In the genomic region with DNA sequence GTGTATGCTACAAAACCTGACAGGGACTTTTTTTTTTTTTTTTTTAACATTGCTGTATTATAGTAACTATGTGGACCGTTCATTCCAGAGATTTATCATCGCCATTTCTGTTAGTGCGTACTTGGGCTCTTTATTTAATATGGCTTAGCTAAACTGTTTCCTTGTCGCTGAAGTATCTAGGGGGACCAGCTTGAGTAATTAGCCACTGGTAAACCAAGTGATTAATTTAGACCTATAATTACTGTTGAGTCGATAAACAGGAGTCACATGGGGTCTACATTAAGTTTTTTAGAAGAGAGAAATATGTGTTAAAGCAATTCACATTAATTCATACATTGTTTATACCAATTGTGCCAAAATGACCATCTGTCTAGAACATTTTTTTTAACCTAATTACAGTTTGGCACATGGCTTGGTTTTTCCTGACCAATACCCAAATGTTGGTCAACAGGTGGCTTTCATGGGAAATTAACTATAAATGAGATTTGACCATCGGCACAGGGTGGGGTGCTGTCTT, we compare ENCODE assay signal across 27 mouse cellular contexts.
DNase-seq lines count a peak whose midpoint lies in the region; ATAC-seq and TF ChIP-seq lines count a peak whose summit lies in the region.
"Had no signal": no experiment of that assay in that cellular context is flagged by ENCODE, and none has a peak within 500 bp of the region (broad histone marks: within the 10 kb centered on the region; RNA-seq: fewer than 3 reads in every experiment).

No protein-coding gene starts in this region.

- H3K36me3 ChIP-seq in forebrain, embryonic 15.5 days: no peaks in the 10 kb centered on the region
- no peaks in the 10 kb centered on the region for H3K36me3 ChIP-seq in forebrain, postnatal 0 days (ENCODE audit: insufficient read depth)
- H3K36me3 ChIP-seq in midbrain, postnatal 0 days (ENCODE audit: insufficient read depth, low read length): no peaks in the 10 kb centered on the region
- no peaks in the 10 kb centered on the region for H3K36me3 ChIP-seq in midbrain, embryonic 13.5 days
- H3K36me3 ChIP-seq: embryonic facial prominence, embryonic 10.5 days; embryonic facial prominence, embryonic 13.5 days; heart, embryonic 12.5 days; heart, embryonic 15.5 days; hindbrain, embryonic 10.5 days had no signal

- 17% methylated on average over 6 of the region's 6 CpGs for WGBS in cerebellum, adult 2 months
- 68% methylated on average over 6 of the region's 6 CpGs for WGBS in forebrain, embryonic 15.5 days
- WGBS in forebrain, postnatal 0 days: 58% methylated on average over 6 of the region's 6 CpGs
- 83% methylated on average over 6 of the region's 6 CpGs for WGBS in midbrain, postnatal 0 days
- WGBS in midbrain, embryonic 13.5 days: 90% methylated on average over 6 of the region's 6 CpGs

- H3K4me1 ChIP-seq in cerebellum, adult 2 months (ENCODE audit: control insufficient read depth, insufficient read depth, low read length): no peaks in the 10 kb centered on the region
- H3K4me1 ChIP-seq in forebrain, embryonic 15.5 days: 0 out of 2 replicates have a peak, but pooled peaks cover under 1% of the 10 kb centered on the region
- no peaks in the 10 kb centered on the region for H3K4me1 ChIP-seq in forebrain, postnatal 0 days (ENCODE audit: insufficient read depth)
- H3K4me1 ChIP-seq in midbrain, postnatal 0 days (ENCODE audit: insufficient read depth, low read length): no peaks in the 10 kb centered on the region
- H3K4me1 ChIP-seq in midbrain, embryonic 13.5 days (replicated peaks): no peaks in the 10 kb centered on the region
- H3K4me1 ChIP-seq: embryonic facial prominence, embryonic 10.5 days; embryonic facial prominence, embryonic 13.5 days; heart, embryonic 12.5 days; heart, embryonic 15.5 days; hindbrain, embryonic 10.5 days had no signal

- no peak for TF ChIP-seq POLR2A in cerebellum, adult 2 months (IDR thresholded peaks at IDR 0.05; ENCODE audit: borderline replicate concordance, insufficient read depth, low read length)

- no peak overlapping the region for H3K4me3 ChIP-seq in cerebellum, adult 2 months (replicated peaks; ENCODE audit: insufficient read depth, low read depth, low read length)
- no peak overlapping the region for H3K4me3 ChIP-seq in forebrain, embryonic 15.5 days
- H3K4me3 ChIP-seq in forebrain, postnatal 0 days (ENCODE audit: low read depth, low read length): no peak overlapping the region
- H3K4me3 ChIP-seq in midbrain, postnatal 0 days (ENCODE audit: low read depth, low read length): no peak overlapping the region
- H3K4me3 ChIP-seq in midbrain, embryonic 13.5 days (replicated peaks): no peak overlapping the region
- H3K4me3 ChIP-seq: embryonic facial prominence, embryonic 10.5 days; embryonic facial prominence, embryonic 13.5 days; erythroblast, embryonic 14.5 days; heart, embryonic 12.5 days; heart, embryonic 15.5 days; hindbrain, embryonic 10.5 days had no signal

- H3K9me3 ChIP-seq in forebrain, embryonic 15.5 days: no peaks in the 10 kb centered on the region
- no peaks in the 10 kb centered on the region for H3K9me3 ChIP-seq in forebrain, postnatal 0 days (ENCODE audit: low read length)
- H3K9me3 ChIP-seq in midbrain, postnatal 0 days (ENCODE audit: low read length): no peaks in the 10 kb centered on the region
- no peaks in the 10 kb centered on the region for H3K9me3 ChIP-seq in midbrain, embryonic 13.5 days
- H3K9me3 ChIP-seq: embryonic facial prominence, embryonic 10.5 days; embryonic facial prominence, embryonic 13.5 days; heart, embryonic 12.5 days; heart, embryonic 15.5 days; hindbrain, embryonic 10.5 days had no signal

- no peak for TF ChIP-seq CTCF in cerebellum, adult 2 months (IDR thresholded peaks at IDR 0.05; ENCODE audit: borderline replicate concordance, insufficient read depth, low read depth, low read length)
- no peak for TF ChIP-seq CTCF in forebrain, postnatal 0 days (IDR thresholded peaks at IDR 0.05; ENCODE audit: low read depth)
- no peak for TF ChIP-seq CTCF in midbrain, postnatal 0 days (IDR thresholded peaks at IDR 0.05)

- peak; percentile 10 to 45 for DNase-seq in cerebellum, postnatal 10 days
- no peak for DNase-seq in cerebellum, adult 2 months
- no peak for DNase-seq in forebrain, postnatal 0 days
- DNase-seq in midbrain, postnatal 0 days (ENCODE audit: low spot score): peak; percentile 49
- DNase-seq in retina, postnatal 1 day: peak; percentile 39
- no peak for DNase-seq in urinary bladder, postnatal 14 days (ENCODE audit: low spot score)
- DNase-seq: adrenal gland, adult 8-10 months; adrenal gland, postnatal 25 days; cerebellum, adult 18-20 months; cerebellum, adult 9-11 months; cerebellum, postnatal 36 days; embryo, embryonic 11 days; gastrocnemius, postnatal 25 days; heart, adult 18-20 months; heart, postnatal 10 days; heart, postnatal 36 days had no signal

- no peak overlapping the region for H3K27ac ChIP-seq in cerebellum, adult 2 months (ENCODE audit: insufficient read depth, low read length)
- no peak overlapping the region for H3K27ac ChIP-seq in forebrain, embryonic 15.5 days (replicated peaks)
- H3K27ac ChIP-seq in forebrain, postnatal 0 days (ENCODE audit: low read depth, low read length): no peak overlapping the region
- H3K27ac ChIP-seq in midbrain, postnatal 0 days (ENCODE audit: low read depth, low read length): no peak overlapping the region
- no peak overlapping the region for H3K27ac ChIP-seq in midbrain, embryonic 13.5 days
- H3K27ac ChIP-seq: embryonic facial prominence, embryonic 10.5 days; embryonic facial prominence, embryonic 13.5 days; heart, embryonic 15.5 days; hindbrain, embryonic 10.5 days; hindbrain, embryonic 14.5 days had no signal

- no peak overlapping the region for H3K4me2 ChIP-seq in forebrain, embryonic 15.5 days (replicated peaks)
- no peak overlapping the region for H3K4me2 ChIP-seq in forebrain, postnatal 0 days (ENCODE audit: low read depth)
- no peak overlapping the region for H3K4me2 ChIP-seq in midbrain, postnatal 0 days (ENCODE audit: low read depth, low read length, poor library complexity, severe bottlenecking)
- H3K4me2 ChIP-seq in midbrain, embryonic 13.5 days (replicated peaks): no peak overlapping the region
- H3K4me2 ChIP-seq: embryonic facial prominence, embryonic 13.5 days; heart, embryonic 12.5 days; heart, embryonic 15.5 days; hindbrain, embryonic 14.5 days had no signal

- peak; percentile 58; the same call in 1 of the 2 replicates for ATAC-seq in forebrain, embryonic 15.5 days (replicated peaks)
- no peak for ATAC-seq in forebrain, postnatal 0 days
- no peak for ATAC-seq in midbrain, postnatal 0 days (ENCODE audit: low FRiP score)
- no peak for ATAC-seq in midbrain, embryonic 13.5 days
- ATAC-seq: activated CD4-positive, CD25-positive, alpha-beta regulatory T cell, adult 4 months; intestine, postnatal 0 days had no signal

- no peaks in the 10 kb centered on the region for H3K27me3 ChIP-seq in cerebellum, adult 2 months (ENCODE audit: control insufficient read depth, insufficient read depth, low read length)
- no peaks in the 10 kb centered on the region for H3K27me3 ChIP-seq in forebrain, embryonic 15.5 days
- H3K27me3 ChIP-seq in forebrain, postnatal 0 days (ENCODE audit: insufficient read depth, low read length): no peaks in the 10 kb centered on the region
- no peaks in the 10 kb centered on the region for H3K27me3 ChIP-seq in midbrain, postnatal 0 days (ENCODE audit: insufficient read depth, low read length)
- H3K27me3 ChIP-seq in midbrain, embryonic 13.5 days: no peaks in the 10 kb centered on the region
- H3K27me3 ChIP-seq: embryonic facial prominence, embryonic 13.5 days; heart, embryonic 12.5 days; heart, embryonic 15.5 days had no signal

- H3K9ac ChIP-seq in forebrain, embryonic 15.5 days (replicated peaks): no peak overlapping the region
- H3K9ac ChIP-seq in forebrain, postnatal 0 days: no peak overlapping the region
- no peak overlapping the region for H3K9ac ChIP-seq in midbrain, postnatal 0 days (replicated peaks; ENCODE audit: low read length, poor library complexity, severe bottlenecking)
- no peak overlapping the region for H3K9ac ChIP-seq in midbrain, embryonic 13.5 days (replicated peaks)
- H3K9ac ChIP-seq: embryonic facial prominence, embryonic 13.5 days; heart, embryonic 12.5 days; heart, embryonic 15.5 days; hindbrain, embryonic 14.5 days had no signal

Comparison
In these comparisons a context has a peak if more than half of its experiments do, and no peak if none do; other contexts are left out.
1. DNase-seq: peak in cerebellum, postnatal 10 days (2 of 2), midbrain, postnatal 0 days (single experiment) and retina, postnatal 1 day (single experiment); none in cerebellum, adult 2 months (0 of 2), forebrain, postnatal 0 days (single experiment) and urinary bladder, postnatal 14 days (single experiment).